Mouse (Mus musculus): ENCODE measurements around the gene Tmem240. TPM values are rescaled to one million over a fixed set of nuclear protein-coding genes. Genes with fewer than 3 reads are reported as not detected.

Gene Tmem240
- polyA plus RNA-seq, 1 experiment, result 123 TPM

GRCm38 (mm10) chr4:155710521-155711252, 23.9 kb upstream of the Tmem240 start:
- H3K27me3 ChIP-seq (ENCODE audit: control insufficient read depth, insufficient read depth, low read length), result no peaks in the 10 kb centered on the region
- 18% methylated on average over 6 of the region's 6 CpGs for WGBS
- H3K4me1 ChIP-seq (ENCODE audit: control insufficient read depth, insufficient read depth, low read length), result peaks cover 4% of the 10 kb centered on the region; the same call in 1 of the 2 replicates
- H3K4me3 ChIP-seq (replicated peaks; ENCODE audit: insufficient read depth, low read depth, low read length), result no peak overlapping the region
- peak; percentile 55 to 74 for DNase-seq
- H3K27ac ChIP-seq (ENCODE audit: insufficient read depth, low read length), result peak overlapping the region; percentile 66
- no peak for TF ChIP-seq POLR2A (IDR thresholded peaks at IDR 0.05; ENCODE audit: borderline replicate concordance, insufficient read depth, low read length)
- TF ChIP-seq CTCF (IDR thresholded peaks at IDR 0.05; ENCODE audit: borderline replicate concordance, insufficient read depth, low read depth, low read length), result no peak

GRCm38 (mm10) chr4:155721668-155722083, 12.9 kb upstream of the Tmem240 start:
- 10% methylated on average over 4 of the region's 4 CpGs for WGBS
- H3K4me1 ChIP-seq (ENCODE audit: control insufficient read depth, insufficient read depth, low read length), result no peaks in the 10 kb centered on the region
- DNase-seq, result peak; percentile 63 to 67
- no peak overlapping the region for H3K27ac ChIP-seq (ENCODE audit: insufficient read depth, low read length)
- no peak for TF ChIP-seq POLR2A (IDR thresholded peaks at IDR 0.05; ENCODE audit: borderline replicate concordance, insufficient read depth, low read length)
- peak; percentile 52 for TF ChIP-seq CTCF (IDR thresholded peaks at IDR 0.05; ENCODE audit: borderline replicate concordance, insufficient read depth, low read depth, low read length)
- H3K4me3 ChIP-seq (replicated peaks; ENCODE audit: insufficient read depth, low read depth, low read length), result no peak overlapping the region
- no peaks in the 10 kb centered on the region for H3K27me3 ChIP-seq (ENCODE audit: control insufficient read depth, insufficient read depth, low read length)

GRCm38 (mm10) chr4:155727993-155728392, 6.6 kb upstream of the Tmem240 start:
- H3K27ac ChIP-seq (ENCODE audit: insufficient read depth, low read length), result no peak overlapping the region
- DNase-seq, result no peak
- WGBS, result 77% methylated on average over 2 of the region's 2 CpGs

GRCm38 (mm10) chr4:155733267-155733666, 1.3 kb upstream of the Tmem240 start:
- DNase-seq, result no peak
- 66% methylated on average over 10 of the region's 10 CpGs for WGBS
- H3K4me1 ChIP-seq (ENCODE audit: control insufficient read depth, insufficient read depth, low read length), result peaks cover 16% of the 10 kb centered on the region
- TF ChIP-seq CTCF (IDR thresholded peaks at IDR 0.05; ENCODE audit: borderline replicate concordance, insufficient read depth, low read depth, low read length) (no peak), POLR2A (IDR thresholded peaks at IDR 0.05; ENCODE audit: borderline replicate concordance, insufficient read depth, low read length) (no peak)
- peak overlapping the region; percentile 13 for H3K4me3 ChIP-seq (replicated peaks; ENCODE audit: insufficient read depth, low read depth, low read length)
- 0 out of 2 replicates have a peak overlapping the region, but pooled peaks have one; percentile 32 for H3K27ac ChIP-seq (ENCODE audit: insufficient read depth, low read length)
- H3K27me3 ChIP-seq (ENCODE audit: control insufficient read depth, insufficient read depth, low read length), result no peaks in the 10 kb centered on the region

More at GRCm38 (mm10) chr4:155727993-155728392, 6.6 kb upstream of the Tmem240 start:
- TF ChIP-seq POLR2A (IDR thresholded peaks at IDR 0.05; ENCODE audit: borderline replicate concordance, insufficient read depth, low read length) (no peak), CTCF (IDR thresholded peaks at IDR 0.05; ENCODE audit: borderline replicate concordance, insufficient read depth, low read depth, low read length) (no peak)
- no peak overlapping the region for H3K4me3 ChIP-seq (replicated peaks; ENCODE audit: insufficient read depth, low read depth, low read length)
- H3K27me3 ChIP-seq (ENCODE audit: control insufficient read depth, insufficient read depth, low read length), result no peaks in the 10 kb centered on the region
- peaks cover under 1% of the 10 kb centered on the region for H3K4me1 ChIP-seq (ENCODE audit: control insufficient read depth, insufficient read depth, low read length)

GRCm38 (mm10) chr4:155734951-155735702, 527 bp downstream of the Tmem240 start:
- H3K27ac ChIP-seq (ENCODE audit: insufficient read depth, low read length), result peak overlapping the region; percentile 98
- under 1% methylated on average over 66 of the region's 79 CpGs for WGBS
- no peaks in the 10 kb centered on the region for H3K27me3 ChIP-seq (ENCODE audit: control insufficient read depth, insufficient read depth, low read length)
- H3K4me3 ChIP-seq (replicated peaks; ENCODE audit: insufficient read depth, low read depth, low read length), result peak overlapping the region; percentile 69
- DNase-seq, result peak; percentile 83 to 84
- H3K4me1 ChIP-seq (ENCODE audit: control insufficient read depth, insufficient read depth, low read length), result peaks cover 30% of the 10 kb centered on the region
- TF ChIP-seq POLR2A (IDR thresholded peaks at IDR 0.05; ENCODE audit: borderline replicate concordance, insufficient read depth, low read length) (peak; percentile 30; the same call in 1 of the 2 replicates), CTCF (IDR thresholded peaks at IDR 0.05; ENCODE audit: borderline replicate concordance, insufficient read depth, low read depth, low read length) (no peak)

- no peak for DNase-seq
- H3K27ac ChIP-seq (ENCODE audit: insufficient read depth, low read length), result peak overlapping the region; percentile 98
- peak overlapping the region; percentile 69 for H3K4me3 ChIP-seq (replicated peaks; ENCODE audit: insufficient read depth, low read depth, low read length)
- TF ChIP-seq CTCF (IDR thresholded peaks at IDR 0.05; ENCODE audit: borderline replicate concordance, insufficient read depth, low read depth, low read length) (no peak), POLR2A (IDR thresholded peaks at IDR 0.05; ENCODE audit: borderline replicate concordance, insufficient read depth, low read length) (no peak)
- WGBS, result 31% methylated on average over 5 of the region's 5 CpGs
- peaks cover 36% of the 10 kb centered on the region for H3K4me1 ChIP-seq (ENCODE audit: control insufficient read depth, insufficient read depth, low read length)
- no peaks in the 10 kb centered on the region for H3K27me3 ChIP-seq (ENCODE audit: control insufficient read depth, insufficient read depth, low read length)
These were observed 1.2 kb downstream of the Tmem240 start for GRCm38 (mm10) chr4:155735788-155736187.

- WGBS, result 15% methylated on average over 5 of the region's 5 CpGs
These were observed 1.8 kb downstream of the Tmem240 start for GRCm38 (mm10) chr4:155736421-155736820.

More at GRCm38 (mm10) chr4:155736421-155736820, 1.8 kb downstream of the Tmem240 start:
- peak; percentile 43 to 48 for DNase-seq
- peaks cover 43% of the 10 kb centered on the region for H3K4me1 ChIP-seq (ENCODE audit: control insufficient read depth, insufficient read depth, low read length)
- peak overlapping the region; percentile 69 for H3K4me3 ChIP-seq (replicated peaks; ENCODE audit: insufficient read depth, low read depth, low read length)
- H3K27me3 ChIP-seq (ENCODE audit: control insufficient read depth, insufficient read depth, low read length), result no peaks in the 10 kb centered on the region
- peak overlapping the region; percentile 98 for H3K27ac ChIP-seq (ENCODE audit: insufficient read depth, low read length)
- TF ChIP-seq CTCF (IDR thresholded peaks at IDR 0.05; ENCODE audit: borderline replicate concordance, insufficient read depth, low read depth, low read length), result no peak
- no peak; the same call in 1 of the 2 replicates for TF ChIP-seq POLR2A (IDR thresholded peaks at IDR 0.05; ENCODE audit: borderline replicate concordance, insufficient read depth, low read length)
